Mouse (Mus musculus) ES-E14 (cell line): ENCODE results near the gene Dnajc15. TPM values are rescaled to one million over a fixed set of nuclear protein-coding genes. Genes with fewer than 3 reads are reported as not detected.

Source experiments
- DNase-seq: peaks from one replicate; pipeline ENCODE4 v3.0.0-alpha.2; 2013; ENCODE audit warnings: low read depth, low spot score
- H3K27ac ChIP-seq: 2 replicates; pipeline ENCODE4 v1.5.1; 2012; ENCODE audit warnings: low read depth, mild to moderate bottlenecking, low read length, moderate library complexity, mixed read lengths; ENCODE audit not compliant: poor library complexity, insufficient read depth, severe bottlenecking
- H3K36me3 ChIP-seq: 2 replicates; pipeline ENCODE4 v1.6.1; 2012; ENCODE audit warnings: mild to moderate bottlenecking, low read length, moderate library complexity, mixed read lengths; ENCODE audit not compliant: control insufficient read depth, poor library complexity, insufficient read depth, severe bottlenecking
- H3K4me1 ChIP-seq, 2 experiments: fragments of 150-350 bp in 1 of 2; sonication (generic) in 1 of 2; 2 replicates each; pipeline ENCODE4 v1.6.1; 2012; ENCODE audit warnings: low read length in 2 of 2, mild to moderate bottlenecking in 1 of 2, mixed read lengths in 1 of 2; ENCODE audit not compliant: control insufficient read depth in 2 of 2, insufficient read depth in 2 of 2, poor library complexity in 1 of 2
- H3K4me3 ChIP-seq, 2 experiments: fragments of 150-350 bp in 1 of 2; sonication (generic) in 1 of 2; 2 replicates each; pipeline ENCODE4 v1.5.1; 2012; ENCODE audit warnings: low read length in 2 of 2, low read depth in 1 of 2, mild to moderate bottlenecking in 1 of 2, mixed read lengths in 1 of 2; ENCODE audit not compliant: insufficient read depth in 1 of 2, poor library complexity in 1 of 2, severe bottlenecking in 1 of 2
- H3K9ac ChIP-seq: 2 replicates; pipeline ENCODE4 v1.6.1; 2012; ENCODE audit warnings: low read depth, mild to moderate bottlenecking, low read length, mixed read lengths; ENCODE audit not compliant: poor library complexity, insufficient read depth, severe bottlenecking
- H3K9me3 ChIP-seq: fragments of 150-350 bp; sonication (generic); 2 replicates; pipeline ENCODE4 v1.6.1; 2012; ENCODE audit warnings: low read depth, mild to moderate bottlenecking, low read length; ENCODE audit not compliant: control insufficient read depth, insufficient read depth
- CHD2 ChIP-seq: IDR thresholded peaks from 2 replicates; pipeline ENCODE4 v1.6.1; 2014; ENCODE audit warnings: mild to moderate bottlenecking, low read depth, low read length, inconsistent platforms
- HCFC1 ChIP-seq: IDR thresholded peaks from 2 replicates; pipeline ENCODE4 v1.6.1; 2012; ENCODE audit warnings: low read length, inconsistent platforms, borderline replicate concordance; ENCODE audit not compliant: insufficient read depth
- MAFK ChIP-seq: IDR thresholded peaks from 2 replicates; pipeline ENCODE4 v1.6.1; 2014; ENCODE audit warnings: mild to moderate bottlenecking, low read depth, low read length, inconsistent platforms; ENCODE audit not compliant: insufficient read depth
- ZC3H11A ChIP-seq: IDR thresholded peaks from 2 replicates; pipeline ENCODE4 v1.6.1; 2012; ENCODE audit warnings: low read depth, mild to moderate bottlenecking, inconsistent platforms, low read length, borderline replicate concordance
- ZNF384 ChIP-seq: IDR thresholded peaks from 2 replicates; pipeline ENCODE4 v1.6.1; 2012; ENCODE audit warnings: low read depth, low read length, inconsistent platforms
- in situ Hi-C, 2 experiments: fragments of 600-800 bp; cut with MboI; formaldehyde crosslinking; loops; one replicate each; pipeline ENCODE4 v1.15.1; 2025; ENCODE audit warnings: low sequenced_read_pairs in 2 of 2, inconsistent platforms in 1 of 2; ENCODE audit not compliant: unreplicated experiment in 2 of 2
- total RNA-seq: library from RNA; depleted of rRNA; stranded (reverse); fragments of 300-350 nt; gene quantifications from 2 replicates; pipeline ENCODE4 v1.2.3, GENCODE M21; 2012; rRNA removed

Gene Dnajc15
- total RNA-seq, 1 experiment: 37.9 TPM

DNA sequence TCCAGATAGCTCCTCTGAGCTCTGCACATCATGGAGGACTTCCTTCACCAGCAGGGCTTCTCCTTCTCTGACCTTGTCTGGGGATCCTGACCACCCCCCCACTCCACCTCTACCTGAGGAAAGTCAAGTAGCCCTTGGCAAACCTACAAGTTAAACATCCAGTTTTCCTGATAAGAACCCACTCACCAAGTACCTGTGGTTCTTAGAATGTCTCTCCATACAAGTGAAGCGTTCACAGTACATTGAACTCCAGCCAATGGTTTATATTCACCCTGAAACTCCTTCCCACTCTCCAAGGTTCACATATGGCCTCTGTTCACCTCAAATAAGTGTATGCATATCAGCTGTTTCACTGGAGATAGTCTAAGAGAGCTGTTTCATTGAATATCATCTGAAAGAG lies 97.6 kb downstream of the Dnajc15 start:
- Histone ChIP-seq H3K36me3 (no peaks in the 10 kb centered on the region), H3K9me3 (no peaks in the 10 kb centered on the region), H3K27ac (no peak overlapping the region), H3K4me1 (no peaks in the 10 kb centered on the region), H3K4me3 (no peak overlapping the region), H3K9ac (no peak overlapping the region)
- no peak for TF ChIP-seq ZNF384
- no peak for TF ChIP-seq CHD2
- no peak for TF ChIP-seq ZC3H11A
- TF ChIP-seq HCFC1: no peak
- TF ChIP-seq MAFK: no peak
- DNase-seq: no peak
- in situ Hi-C loops: no loop called here

DNA sequence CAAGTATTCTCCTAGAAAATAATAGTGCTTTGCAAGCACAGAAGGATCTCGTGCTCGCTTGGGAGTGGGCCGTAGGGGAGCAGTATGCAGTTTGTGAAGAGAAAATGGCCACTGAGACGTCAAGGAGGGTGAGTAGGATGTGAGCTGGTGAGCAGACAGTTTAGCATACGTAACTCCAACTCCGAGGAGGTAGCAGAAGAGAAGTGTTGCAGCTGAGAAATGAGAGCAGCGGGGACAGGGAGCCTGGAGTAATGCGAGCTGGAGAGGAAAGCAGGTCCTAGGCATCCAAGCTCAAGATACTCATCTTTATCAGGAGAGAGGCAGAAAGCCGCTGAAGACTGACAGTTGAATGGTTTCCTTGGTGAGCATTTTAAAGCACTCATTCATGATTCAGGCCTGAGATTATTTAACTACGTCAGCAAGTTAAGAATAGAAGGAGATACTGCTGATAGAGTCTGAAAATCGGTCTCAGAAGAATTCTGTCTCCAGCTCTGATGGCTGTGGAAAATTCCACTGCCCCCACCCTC lies 98.9 kb downstream of the Dnajc15 start:
- no peak for DNase-seq
- no peaks in the 10 kb centered on the region for H3K4me1 ChIP-seq
- no peaks in the 10 kb centered on the region for H3K9me3 ChIP-seq
- H3K27ac ChIP-seq: no peak overlapping the region
- H3K4me3 ChIP-seq: no peak overlapping the region
- in situ Hi-C loops: no loop called here
- H3K36me3 ChIP-seq: no peaks in the 10 kb centered on the region
- TF ChIP-seq CHD2 (no peak), ZNF384 (no peak), ZC3H11A (no peak), MAFK (no peak), HCFC1 (no peak)
- H3K9ac ChIP-seq: no peak overlapping the region

DNA sequence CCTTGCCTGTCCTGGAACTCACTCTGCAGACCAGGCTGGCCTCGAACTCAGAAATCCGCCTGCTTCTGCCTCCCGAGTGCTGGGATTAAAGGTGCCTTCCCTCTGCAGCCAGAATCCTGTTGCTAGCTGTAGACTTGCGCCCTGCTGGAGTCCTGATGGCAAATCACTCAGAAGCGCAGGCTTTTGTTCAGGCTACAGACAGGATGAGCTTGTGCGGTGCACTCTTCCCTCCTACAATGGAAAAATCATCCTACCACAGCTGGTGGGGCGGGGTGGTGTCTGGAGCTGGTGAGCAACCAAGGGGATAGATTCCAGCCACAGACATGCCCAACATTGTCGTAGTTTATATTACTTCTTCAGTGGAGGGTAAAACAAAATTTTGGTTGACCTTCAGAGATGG lies 101.6 kb downstream of the Dnajc15 start:
- in situ Hi-C loops: no loop called here
- Histone ChIP-seq H3K9ac (no peak overlapping the region), H3K4me3 (no peak overlapping the region), H3K36me3 (no peaks in the 10 kb centered on the region), H3K27ac (no peak overlapping the region), H3K9me3 (no peaks in the 10 kb centered on the region), H3K4me1 (no peaks in the 10 kb centered on the region)
- TF ChIP-seq MAFK (no peak), CHD2 (peak; percentile 29; the same call in 1 of the 2 replicates), ZC3H11A (no peak), HCFC1 (no peak)
- peak; percentile 38 for DNase-seq

DNA sequence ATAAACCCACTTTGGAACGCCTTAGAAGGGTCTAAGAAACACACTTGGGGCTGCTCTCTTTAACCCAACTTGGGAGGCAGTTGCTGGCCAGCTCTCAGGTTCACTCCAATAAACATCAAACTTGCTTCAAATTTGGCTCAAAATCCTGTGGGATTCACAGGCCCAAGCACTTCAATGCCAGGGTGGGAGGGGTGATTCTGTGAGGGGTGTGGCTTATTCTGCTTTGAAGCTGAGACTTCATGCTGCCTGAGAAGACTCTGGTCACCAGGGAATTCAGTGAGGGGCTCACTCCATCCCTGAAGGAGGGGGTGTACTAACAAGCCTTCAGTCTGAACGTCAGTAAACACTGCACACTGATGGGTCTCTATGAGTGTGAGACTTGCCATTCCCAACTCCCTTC lies 103.3 kb downstream of the Dnajc15 start:
- no peak overlapping the region for H3K4me3 ChIP-seq
- H3K36me3 ChIP-seq: no peaks in the 10 kb centered on the region
- no peak overlapping the region for H3K9ac ChIP-seq
- TF ChIP-seq HCFC1 (no peak), ZC3H11A (no peak), ZNF384 (no peak), CHD2 (no peak), MAFK (no peak)
- H3K4me1 ChIP-seq: no peaks in the 10 kb centered on the region
- in situ Hi-C loops: no loop called here
- H3K27ac ChIP-seq: no peak overlapping the region
- no peak for DNase-seq
- no peaks in the 10 kb centered on the region for H3K9me3 ChIP-seq

Other genes starting within 250 kb of the Dnajc15 start
- not detected in 2 replicates for gene Epsti1, start 29.1 kb upstream of the Dnajc15 start, total RNA-seq
- not detected in 2 replicates for gene Fam216b, start 213.9 kb upstream of the Dnajc15 start, total RNA-seq